Mouse (Mus musculus) adrenal gland, adult 2 months (tissue): Measurements from ENCODE around the gene Schip1. TPM values are rescaled to one million over a fixed set of nuclear protein-coding genes. Genes with fewer than 3 reads are reported as not detected.

Source experiments
- DNase-seq: peaks from one replicate; pipeline ENCODE4 v3.0.0; 2021
- polyA plus RNA-seq: library from polyadenylated mRNA; depleted of rRNA; stranded (reverse); fragments of >200 nt; gene quantifications from 2 replicates; pipeline ENCODE4 v1.2.3, GENCODE M21; 2012
- total RNA-seq, 2 experiments: library from RNA; stranded (reverse); gene quantifications; 2 replicates each; pipeline ENCODE4 v1.2.3; 2021

Gene Schip1
- total and polyA plus RNA-seq, 3 experiments, result 3.8 to 10.5 (median 7.2) TPM

GRCm38 (mm10) chr3:68270246-68270645, 205.6 kb downstream of the Schip1 start:
- DNase-seq, result no peak

- DNase-seq, result no peak
Measured at GRCm38 (mm10) chr3:68271457-68271856, 206.9 kb downstream of the Schip1 start.

GRCm38 (mm10) chr3:68271881-68272280, 207.3 kb downstream of the Schip1 start:
- peak; percentile 1 for DNase-seq

GRCm38 (mm10) chr3:68282844-68283594, 218.4 kb downstream of the Schip1 start:
- no peak for DNase-seq

GRCm38 (mm10) chr3:68283595-68283991, 219.0 kb downstream of the Schip1 start:
- DNase-seq, result no peak

GRCm38 (mm10) chr3:68284500-68284899, 219.9 kb downstream of the Schip1 start:
- no peak for DNase-seq

- no peak for DNase-seq
Measured at GRCm38 (mm10) chr3:68296752-68297151, 232.2 kb downstream of the Schip1 start.

- no peak for DNase-seq
Measured at GRCm38 (mm10) chr3:68305647-68306046, 241.0 kb downstream of the Schip1 start.

GRCm38 (mm10) chr3:68306726-68307125, 242.1 kb downstream of the Schip1 start:
- DNase-seq, result no peak

- no peak for DNase-seq
Measured at GRCm38 (mm10) chr3:68325575-68325974, 261.0 kb downstream of the Schip1 start.

GRCm38 (mm10) chr3:68332515-68332914, 267.9 kb downstream of the Schip1 start:
- no peak for DNase-seq

- no peak for DNase-seq
Measured at GRCm38 (mm10) chr3:68335501-68335900, 270.9 kb downstream of the Schip1 start.

- no peak for DNase-seq
Measured at GRCm38 (mm10) chr3:68350624-68351023, 286.0 kb downstream of the Schip1 start.

GRCm38 (mm10) chr3:68351461-68351860, 286.9 kb downstream of the Schip1 start:
- no peak for DNase-seq

GRCm38 (mm10) chr3:68352961-68353360, 288.4 kb downstream of the Schip1 start:
- no peak for DNase-seq

- DNase-seq, result no peak
Measured at GRCm38 (mm10) chr3:68353492-68353891, 288.9 kb downstream of the Schip1 start.

- no peak for DNase-seq
Measured at GRCm38 (mm10) chr3:68356516-68356915, 291.9 kb downstream of the Schip1 start.

- no peak for DNase-seq
Measured at GRCm38 (mm10) chr3:68368029-68368428, 303.4 kb downstream of the Schip1 start.

- DNase-seq, result no peak
Measured at GRCm38 (mm10) chr3:68372925-68373324, 308.3 kb downstream of the Schip1 start.

GRCm38 (mm10) chr3:68375100-68375508, 310.5 kb downstream of the Schip1 start:
- no peak for DNase-seq

- no peak for DNase-seq
Measured at GRCm38 (mm10) chr3:68377452-68378198, 313.0 kb downstream of the Schip1 start.

- no peak for DNase-seq
Measured at GRCm38 (mm10) chr3:68378799-68379198, 314.2 kb downstream of the Schip1 start.

GRCm38 (mm10) chr3:68379242-68379641, 314.6 kb downstream of the Schip1 start:
- no peak for DNase-seq
